Mouse (Mus musculus) B cell, adult 2 months (primary cell): ENCODE measurements around the gene Uqcc2.

Experiments used
- DNase-seq, 2 experiments: peaks; one replicate each; pipeline ENCODE4 v3.0.0; 2022

The Uqcc2 gene

DNA sequence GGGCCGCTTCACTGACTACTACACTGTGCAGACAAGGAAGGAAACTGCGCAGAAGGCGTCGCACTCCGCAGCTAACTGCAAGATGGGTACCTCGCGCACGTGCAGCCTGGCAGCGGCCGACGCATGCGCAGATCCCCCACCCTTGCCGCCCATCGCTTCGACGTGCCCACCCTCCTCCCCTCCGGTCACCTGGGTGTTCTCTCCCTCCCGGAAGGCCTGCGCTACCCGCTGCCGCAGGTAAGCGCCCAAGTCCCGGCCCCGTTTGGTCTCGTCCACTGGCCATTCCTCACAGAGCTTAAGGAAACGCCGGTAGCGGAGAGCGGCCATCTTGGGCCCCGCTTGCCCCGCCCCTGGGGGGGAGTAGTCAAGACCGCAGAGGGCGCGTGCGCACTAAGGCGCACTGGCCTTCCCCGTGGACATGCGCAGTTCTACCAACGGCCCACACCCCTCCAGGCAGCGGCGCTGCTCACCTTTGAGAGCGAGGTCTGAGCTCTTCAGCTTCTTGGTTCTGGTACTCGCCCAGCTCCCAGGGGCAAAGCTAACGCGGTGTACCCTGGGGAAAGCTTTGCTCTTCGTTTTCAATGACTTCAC, at the start of gene Uqcc2:
Gene Uqcc2 (minus strand): TSS at position 366 of the 591 bp plus-strand sequence.
- peak; percentile 98 to 99 for DNase-seq

DNA sequence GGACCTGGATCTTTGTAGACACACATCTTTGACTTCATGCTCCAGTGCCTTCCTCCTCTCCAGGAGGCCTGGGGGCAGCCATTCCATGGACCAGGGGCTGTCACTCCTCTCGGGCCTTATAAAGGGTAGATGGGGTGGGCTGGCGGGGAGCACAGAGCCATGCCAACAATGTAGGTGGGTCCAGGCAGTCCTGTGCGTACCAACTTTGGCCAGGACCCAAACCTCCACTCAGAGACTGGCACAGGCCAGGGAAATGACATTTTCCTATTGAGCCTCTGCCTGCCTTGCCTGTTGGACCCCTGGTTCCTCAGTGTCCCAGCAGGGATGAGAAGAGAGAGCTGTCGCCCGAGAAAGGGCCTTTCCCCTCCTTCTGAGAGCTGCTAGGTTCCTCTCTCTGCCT, 48.7 kb upstream of the Uqcc2 start:
- no peak for DNase-seq

DNA sequence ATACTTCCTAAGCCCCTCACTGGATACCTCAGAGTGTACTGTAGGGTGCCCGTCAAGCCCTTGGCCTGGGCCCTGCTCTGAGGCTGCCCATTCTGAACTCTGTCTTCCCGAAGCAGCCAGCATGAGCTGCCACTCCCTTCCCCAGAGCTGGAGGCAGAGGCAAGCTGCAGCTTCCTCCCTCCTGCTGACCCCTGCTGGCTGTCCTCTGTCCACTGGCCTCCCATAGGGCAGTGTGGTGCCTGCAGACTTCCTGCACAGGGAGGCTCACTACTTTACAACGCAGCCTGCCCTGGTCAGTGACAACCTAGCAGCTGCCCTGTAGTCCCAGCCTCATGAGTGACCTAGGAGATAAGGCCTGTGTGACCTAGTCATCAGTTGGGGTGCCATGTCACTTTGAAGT, 48.0 kb upstream of the Uqcc2 start:
- no peak for DNase-seq

DNA sequence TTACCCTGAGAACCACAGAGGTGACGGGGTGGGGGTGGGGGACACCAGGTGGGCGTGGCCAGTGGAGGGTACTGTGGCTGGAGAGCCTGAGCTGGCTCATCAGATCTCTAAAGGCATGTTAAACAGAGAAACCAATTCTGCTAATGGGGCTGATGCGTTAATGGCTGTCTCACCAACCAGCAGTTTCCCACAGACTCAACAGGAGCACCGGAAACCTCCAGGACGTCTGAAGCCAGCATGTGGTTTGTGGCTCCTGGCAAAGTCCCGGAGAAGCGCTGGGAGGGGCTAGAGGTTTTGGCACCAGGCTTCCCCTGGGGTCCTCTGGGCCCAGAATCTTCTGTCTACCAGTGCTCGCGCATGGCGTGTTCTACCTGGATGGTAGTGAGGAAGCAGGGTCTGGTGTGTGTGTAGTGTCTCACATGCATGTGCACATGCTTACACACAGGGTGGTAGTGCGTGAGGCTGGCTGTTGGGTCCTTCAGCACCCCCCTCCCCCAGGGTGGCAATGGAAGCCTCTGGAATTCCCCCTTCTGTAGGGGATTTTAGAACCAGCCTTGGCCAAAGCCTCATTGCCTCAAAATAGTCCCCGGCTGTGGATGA, 46.1 kb upstream of the Uqcc2 start:
- peak in 1 of 2 experiments; percentile 13 for DNase-seq

DNA sequence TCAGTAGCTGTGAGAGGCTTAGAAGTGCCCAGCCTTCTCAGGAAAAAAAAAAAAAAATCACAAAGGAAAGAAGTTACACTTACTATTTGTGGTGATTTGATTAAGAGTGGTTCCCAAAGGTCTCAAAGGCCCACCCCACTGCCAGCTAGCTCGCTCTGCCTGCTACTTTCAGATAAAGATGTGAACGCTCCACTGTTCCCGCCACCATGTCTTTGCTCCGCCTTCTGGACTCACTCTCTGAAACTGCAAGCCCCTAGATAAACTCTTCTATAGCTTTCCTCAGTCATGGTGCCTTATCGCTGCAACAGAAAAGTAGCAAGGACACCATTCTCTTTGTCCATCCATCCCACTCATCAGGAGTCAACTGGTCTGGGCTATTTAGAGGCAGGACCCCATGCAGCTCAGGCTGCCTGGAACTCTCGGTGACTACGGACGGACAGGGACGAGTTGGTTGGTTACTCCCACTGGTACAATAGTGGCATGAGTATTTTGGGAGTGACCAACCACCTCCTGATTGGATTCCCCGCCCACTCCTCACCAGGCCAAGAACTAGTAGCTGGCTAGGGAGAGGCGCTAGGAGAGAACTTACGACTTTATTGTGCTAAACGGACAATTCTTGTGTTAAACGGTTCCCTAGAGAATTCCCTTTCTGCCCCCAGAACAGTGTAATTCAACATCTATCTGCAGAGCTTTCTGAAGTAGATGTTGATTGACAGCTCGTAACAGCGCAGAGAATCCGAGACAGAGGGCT, 44.9 kb upstream of the Uqcc2 start:
- no peak for DNase-seq

DNA sequence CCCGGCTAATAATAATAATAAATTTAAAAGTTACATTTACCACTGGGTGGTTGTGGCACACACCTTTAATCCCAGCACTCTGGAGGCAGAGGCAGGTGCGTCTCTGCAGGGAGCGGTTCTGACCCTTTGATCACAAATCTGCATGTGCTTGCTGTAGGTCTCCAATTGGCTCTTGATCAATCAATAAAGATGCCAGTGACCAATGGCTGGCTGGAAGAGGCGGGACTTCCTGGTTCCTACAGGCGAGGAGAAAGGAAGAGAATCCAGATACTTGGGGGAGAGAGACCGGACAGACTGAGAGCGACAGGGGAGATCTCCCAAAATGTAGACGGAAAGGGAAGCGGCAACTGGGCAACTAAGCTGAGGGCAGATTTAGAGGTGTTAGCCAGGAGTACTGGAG, 44.3 kb upstream of the Uqcc2 start:
- peak in 1 of 2 experiments; percentile 10 for DNase-seq

DNA sequence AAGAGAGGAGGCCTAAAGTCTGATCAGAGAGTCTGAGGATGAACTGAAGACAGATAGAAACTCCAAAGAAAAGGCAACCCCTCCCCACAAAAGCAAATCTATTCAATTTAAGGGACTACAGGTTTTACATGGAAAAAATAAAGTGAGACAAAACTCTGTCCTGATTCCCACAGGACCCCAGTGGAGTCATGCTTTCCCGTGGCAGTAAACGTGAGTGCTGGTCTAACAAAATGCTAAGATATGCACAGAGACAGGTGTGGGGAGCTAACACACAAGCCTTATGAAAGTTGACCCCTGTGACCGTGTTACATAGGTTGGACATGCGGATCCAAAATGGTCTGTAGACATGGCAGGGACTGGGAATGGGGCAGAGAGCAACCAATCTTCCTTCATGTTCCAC, 43.0 kb upstream of the Uqcc2 start:
- no peak for DNase-seq

DNA sequence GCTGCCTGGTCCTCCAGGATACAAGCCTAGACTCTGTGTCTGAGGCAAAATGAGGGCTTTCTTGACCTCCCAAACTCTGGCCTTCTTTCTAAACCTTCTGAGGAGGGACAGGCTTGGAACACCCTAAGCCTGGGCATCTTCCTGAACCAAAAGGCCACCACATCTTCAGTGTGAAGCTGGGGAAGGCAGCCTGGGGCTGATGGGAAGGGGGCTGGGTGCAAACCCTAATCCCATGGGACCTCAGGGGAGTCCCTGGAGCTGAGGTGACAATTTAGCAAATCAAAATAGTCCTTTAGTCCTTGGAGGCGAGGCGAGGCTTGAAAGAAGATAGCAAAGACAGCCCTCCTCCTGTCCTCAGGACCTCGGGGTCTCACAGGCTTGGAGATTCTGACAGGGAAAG, 42.6 kb upstream of the Uqcc2 start:
- DNase-seq, result no peak

DNA sequence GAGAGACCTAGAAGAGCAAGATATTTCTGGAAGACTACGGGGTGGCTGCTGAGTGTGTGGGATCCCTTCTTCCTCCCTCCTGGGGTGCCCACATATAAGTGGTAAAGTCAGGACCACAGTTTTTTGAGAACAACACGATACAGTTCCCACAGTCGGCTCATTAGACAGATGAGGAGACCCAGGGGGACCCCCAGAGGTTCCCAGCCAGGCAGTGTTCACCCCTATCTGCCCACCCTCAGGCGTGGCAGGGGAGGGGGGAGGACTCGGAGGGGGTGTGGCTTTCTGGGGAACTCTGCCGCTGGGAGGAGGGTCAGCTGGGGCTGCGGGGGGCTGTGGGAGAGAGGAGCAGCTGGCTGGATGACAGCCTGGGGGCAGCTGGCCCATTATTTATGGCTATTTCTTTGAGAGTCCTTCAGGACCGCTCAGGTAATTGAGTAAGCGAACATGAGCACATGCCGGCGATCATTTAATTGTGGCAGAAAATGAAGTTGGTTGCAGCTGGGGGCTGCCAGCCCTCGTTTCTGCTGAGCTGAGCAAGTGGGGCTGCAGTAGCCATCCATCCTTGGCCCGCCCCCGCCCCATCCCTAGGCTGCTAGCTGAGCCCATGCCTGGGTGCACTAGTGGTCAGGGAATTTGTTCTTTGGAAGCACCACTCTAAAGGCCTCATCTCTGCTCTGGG, 41.6 kb upstream of the Uqcc2 start:
- DNase-seq, result no peak

DNA sequence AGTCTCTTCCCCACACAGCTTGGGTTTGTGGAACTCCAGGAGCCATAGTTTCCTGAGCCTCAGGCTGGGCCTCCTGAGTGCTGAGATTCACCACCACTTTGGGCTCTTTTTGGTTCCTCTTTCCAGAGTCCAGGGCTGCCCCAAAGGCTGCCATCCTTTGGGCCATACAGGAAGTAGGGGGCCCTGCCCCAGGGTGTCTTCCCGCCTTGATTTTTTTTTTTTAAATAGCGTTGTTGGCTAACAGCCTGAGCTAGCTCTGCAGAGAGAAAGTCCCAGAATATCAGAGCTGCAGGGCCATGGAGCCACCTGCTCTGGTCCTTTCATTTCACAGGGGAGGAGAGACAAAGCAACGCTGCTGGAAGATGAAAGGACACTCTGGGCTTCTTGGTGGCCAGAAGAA, 40.0 kb upstream of the Uqcc2 start:
- no peak for DNase-seq

DNA sequence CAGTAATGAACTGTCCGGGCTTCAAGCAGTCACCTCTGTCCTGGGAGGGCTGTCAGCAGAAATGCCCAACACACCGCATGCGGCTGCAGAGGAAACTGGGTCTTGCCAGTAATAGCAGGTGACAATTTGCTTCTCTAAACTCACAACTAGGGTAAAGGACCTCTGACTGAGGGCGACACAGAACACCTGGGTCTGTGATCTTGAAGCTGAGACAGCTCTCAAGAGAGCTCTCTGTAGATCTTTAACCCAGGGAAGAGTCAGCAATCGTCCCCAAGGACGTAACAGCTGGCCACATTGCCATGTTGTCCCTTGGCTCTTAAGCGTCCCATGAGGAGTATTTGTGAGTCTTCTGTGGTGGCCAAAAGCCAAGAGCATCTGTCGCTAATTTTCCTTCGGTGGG, 38.7 kb upstream of the Uqcc2 start:
- no peak for DNase-seq

DNA sequence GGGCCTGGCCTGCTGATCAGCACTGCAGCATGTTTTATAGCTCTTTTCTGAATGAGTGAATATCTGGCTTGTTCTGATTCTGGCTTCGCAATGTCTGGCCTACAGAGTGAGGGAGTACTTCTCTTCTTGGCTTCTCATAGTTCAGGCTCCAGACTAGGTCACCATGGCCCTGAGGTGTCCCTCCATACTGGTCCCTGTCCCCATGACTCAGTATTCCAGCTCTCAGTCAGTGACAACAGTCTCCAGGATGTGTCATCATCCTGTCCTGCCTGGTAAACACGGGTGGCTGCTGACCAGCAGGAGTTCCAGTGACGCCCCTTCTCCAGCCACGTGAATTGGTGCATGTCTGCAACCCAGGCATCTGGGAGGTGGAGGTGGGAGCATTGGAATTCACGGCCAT, 37.4 kb upstream of the Uqcc2 start:
- no peak for DNase-seq

DNA sequence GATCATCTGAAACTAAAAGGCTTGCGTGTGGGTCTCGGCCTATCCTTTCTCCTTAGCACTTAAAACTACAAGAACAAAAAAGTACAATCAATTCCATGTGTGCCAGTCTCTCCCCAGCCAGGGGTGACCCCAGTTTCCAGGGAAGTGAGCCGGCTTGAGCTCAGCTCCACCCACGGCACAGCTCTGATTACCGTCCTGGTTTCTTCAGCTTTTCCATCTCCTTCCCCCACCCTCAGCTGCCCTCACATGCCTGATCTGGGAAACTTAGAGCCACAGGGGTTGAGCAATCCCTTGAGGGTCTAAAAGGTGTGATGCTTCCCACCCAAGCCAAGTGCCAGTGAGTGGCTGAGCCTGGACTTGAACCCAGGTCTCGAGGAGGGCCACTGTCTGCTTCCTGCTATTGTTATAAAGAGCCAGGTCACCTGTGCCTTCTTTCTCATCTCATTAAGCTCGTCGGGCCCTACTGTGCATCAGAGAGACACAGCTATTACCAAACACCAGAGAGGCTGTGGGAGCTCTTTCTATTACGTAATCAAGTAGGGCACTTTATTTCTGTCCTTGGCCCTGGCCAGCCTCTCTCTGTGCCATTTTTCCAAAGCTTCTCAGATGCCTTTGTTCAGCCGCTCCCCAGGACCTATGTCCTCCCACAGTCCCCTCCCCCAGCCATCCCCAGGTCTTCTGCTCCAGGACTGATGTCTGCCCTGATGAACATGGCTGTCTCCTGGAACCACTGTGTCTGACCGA, 36.4 kb upstream of the Uqcc2 start:
- DNase-seq, result no peak

DNA sequence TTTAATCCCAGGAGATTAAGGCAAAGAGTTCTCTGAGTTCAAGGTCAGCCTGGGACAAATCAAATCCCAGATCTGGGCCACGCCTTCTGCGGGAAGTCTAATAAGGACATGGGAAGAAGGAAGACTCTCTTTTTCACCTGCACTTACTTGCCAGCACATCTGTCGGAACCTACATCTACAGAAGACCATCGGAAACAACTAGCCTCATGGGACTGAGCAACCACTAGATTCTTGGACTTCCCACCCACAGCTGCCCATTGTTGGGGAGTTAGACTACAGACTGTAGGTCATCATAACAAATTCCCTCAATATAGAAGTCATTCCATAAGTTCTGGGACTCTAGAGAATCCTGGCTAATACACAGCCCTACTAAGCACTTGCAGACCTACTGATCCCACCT, 34.9 kb upstream of the Uqcc2 start:
- no peak for DNase-seq

DNA sequence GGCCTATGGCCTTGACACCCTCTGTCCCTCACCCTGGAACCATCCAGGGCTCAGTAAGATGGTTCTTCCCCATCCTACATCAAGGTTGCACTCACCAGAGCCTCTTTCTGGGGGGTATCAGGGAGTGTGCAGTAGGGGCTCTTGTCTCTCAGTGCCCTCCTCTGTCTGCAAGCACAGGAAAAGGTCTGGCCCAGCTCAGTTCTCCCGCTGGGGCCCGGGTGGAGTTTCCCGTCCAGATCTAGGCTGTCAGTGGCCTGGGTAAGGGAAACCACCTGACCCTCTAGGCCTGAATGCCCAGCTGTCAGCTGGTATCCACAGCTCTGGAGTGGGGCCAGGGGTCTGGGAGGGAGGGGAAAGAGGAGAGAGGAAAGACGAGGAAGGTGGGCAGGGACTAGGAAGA, 33.8 kb upstream of the Uqcc2 start, which contains the start of gene Ip6k3:
Gene Ip6k3 (minus strand): TSS at position 251 of the 400 bp plus-strand sequence.
- DNase-seq, result no peak

DNA sequence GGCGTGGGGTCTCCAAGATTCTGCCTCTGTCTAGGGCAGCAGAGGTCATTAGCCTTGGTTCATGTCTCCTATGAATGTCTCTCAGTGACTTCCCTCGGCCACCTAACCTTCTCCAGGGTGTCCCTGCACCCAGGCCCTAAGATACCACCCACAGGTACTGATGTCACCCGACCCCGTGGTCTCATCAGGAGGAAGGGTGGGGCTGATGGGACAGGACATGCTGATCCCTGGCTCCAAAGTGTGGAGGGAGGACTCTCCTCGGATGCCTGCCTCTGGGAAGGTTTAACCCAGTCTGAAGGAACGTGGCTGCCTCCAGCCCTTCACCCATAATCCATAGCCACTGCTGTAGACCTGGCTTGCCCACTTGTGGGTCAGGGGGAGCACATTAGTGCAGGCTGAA, 33.2 kb upstream of the Uqcc2 start:
- no peak for DNase-seq

DNA sequence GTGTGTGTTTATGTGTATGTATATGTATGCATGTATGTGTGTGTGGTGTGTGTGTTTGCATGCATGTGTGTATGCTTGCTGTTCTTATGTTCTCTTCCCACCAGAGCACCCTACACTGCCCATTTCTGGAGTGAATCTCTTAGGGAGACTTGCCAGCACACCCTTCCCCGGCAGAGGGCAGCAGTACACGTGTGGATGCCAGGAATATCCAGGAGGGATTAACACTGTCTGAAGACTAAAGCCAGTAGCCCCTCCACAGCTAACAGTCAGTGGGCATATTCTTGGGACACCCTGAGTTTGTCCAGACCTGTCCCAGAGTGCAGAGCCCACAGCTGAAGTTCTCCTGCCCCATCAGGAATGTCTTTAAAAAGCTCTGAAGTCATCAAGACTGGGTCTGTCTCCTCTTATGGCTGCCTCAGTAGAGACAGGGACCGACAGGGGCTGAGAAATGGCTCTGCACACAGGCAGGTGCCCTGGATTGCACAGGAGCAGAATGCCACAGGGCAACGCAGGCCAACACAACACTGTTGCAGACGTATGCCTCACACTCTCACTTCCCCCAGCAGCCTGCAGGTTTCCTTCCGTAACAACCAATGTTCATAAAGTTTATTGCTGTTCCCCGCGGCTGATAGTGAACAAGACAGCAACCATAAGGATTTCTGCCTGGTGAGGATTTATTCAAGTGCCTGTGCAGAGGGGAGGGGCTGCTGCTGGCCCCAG, 31.5 kb upstream of the Uqcc2 start:
- no peak for DNase-seq

DNA sequence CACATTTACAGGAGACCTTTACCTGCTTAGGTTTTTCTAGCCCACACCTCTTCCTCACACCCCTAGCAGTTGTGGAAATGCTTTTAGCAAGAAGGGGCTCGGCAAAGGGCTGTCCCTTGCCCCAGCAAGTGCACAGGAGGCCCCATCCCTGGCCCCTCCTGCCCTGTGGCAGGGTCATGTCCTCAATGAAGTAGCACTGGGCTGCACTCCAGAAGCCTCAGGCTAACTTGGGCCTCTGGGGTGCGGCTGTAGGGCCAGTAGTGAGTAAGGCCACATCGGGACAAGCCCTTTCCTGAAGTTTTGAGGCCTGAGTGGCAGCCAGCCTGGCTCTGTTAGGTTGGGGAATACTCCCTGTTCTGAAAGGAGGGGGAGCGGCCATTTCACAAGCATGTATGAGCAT, 27.2 kb upstream of the Uqcc2 start:
- DNase-seq, result no peak

DNA sequence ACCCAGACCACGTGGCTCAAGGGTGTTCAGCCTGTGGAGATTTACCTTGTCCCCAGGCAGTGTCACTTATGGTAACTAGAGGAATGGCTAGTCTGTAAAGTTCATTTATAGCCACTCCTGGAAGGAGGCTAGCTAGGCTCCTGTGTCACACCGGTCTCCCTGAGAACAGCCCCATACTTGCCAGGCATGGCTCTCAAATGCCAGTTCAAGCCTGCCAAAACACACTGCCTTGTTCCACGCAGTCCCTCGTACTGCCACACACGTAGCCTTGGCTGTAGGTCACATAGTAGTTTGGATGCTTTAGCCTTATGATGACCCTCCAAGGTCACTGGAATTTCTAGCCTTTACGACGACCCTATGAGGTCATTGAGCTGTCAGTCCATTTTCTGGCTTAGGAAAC, 25.5 kb upstream of the Uqcc2 start:
- no peak for DNase-seq

DNA sequence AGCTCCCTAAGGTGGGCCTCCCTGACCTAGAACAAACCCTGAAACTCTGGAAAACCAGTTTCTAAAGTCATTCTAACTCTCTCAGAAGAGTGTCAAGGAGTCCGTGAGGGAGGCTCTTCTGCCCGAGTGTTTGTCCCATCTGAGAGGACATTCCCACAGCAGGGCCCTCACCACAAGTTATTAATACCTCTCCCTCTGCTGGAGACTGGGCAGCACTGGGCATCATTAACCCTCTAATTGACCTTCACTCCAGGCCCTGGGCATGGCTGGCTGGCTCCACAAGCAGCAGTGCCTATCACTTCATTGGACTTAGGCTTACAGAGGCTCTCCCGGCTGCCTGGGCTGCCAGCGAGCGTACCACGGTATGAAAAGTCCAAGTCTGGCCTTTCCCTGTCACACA, 24.7 kb upstream of the Uqcc2 start:
- no peak for DNase-seq

DNA sequence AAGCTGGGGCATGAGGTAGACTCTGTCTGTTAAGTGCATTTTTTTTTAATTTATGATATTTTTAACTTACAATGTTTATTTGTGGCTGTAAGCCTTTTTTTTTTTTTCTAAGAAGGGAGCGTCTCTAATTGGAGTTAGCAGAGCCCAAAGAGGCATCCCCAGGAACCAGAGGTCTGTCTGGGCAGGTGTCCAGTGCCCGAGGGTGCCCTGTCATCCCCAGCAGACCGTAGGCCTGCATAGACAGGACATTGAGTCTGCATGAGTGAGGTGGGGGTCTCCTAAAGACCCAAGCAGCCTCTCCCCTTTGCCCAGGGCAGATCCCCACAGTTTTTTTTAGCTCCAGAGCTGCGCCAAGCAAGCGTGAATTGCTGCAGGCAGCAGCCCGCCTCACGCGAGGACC, 22.0 kb upstream of the Uqcc2 start:
- DNase-seq, result no peak

DNA sequence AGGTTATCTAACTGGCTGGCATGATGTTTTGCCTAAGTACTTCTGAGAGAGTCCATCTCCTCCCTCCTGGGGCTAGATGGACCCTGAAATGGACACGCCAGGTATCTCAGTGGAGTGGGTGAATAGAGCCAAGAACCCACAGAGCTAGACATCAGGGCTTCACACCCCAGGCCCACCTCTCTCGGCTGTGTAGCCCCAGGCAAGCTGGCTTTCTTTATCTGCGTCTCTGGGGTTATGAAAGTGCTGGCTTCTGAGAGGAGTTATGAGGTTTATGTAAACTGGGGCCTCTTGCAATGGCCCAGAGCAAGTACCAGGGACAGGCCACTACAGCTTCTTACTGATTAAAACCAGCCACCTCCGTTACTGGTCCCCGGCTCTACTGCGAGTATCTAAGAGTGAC, 21.2 kb upstream of the Uqcc2 start:
- no peak for DNase-seq
